Mouse (Mus musculus): ENCODE measurements around the gene Msh5.

DNA sequence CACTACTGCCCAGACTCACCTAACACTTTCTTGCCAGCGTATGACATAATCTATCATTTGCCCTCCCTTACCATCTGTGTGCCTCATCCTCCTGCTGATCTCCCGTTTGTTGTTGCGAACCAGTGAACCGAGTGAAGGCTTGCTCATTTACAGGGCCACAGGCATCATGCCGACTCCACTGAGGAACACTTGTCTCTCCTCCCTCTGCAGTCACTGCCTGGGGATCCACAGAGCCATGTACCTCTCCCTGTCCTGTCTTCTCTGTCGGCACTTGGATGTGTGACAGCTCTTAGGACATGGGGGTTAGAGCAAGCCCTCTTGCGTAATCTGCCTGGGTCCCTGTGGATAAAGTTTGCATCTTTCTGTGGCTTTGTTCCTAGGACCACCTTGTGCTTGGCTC lies 37.0 kb downstream of the Msh5 start:
- TF ChIP-seq CTCF (IDR thresholded peaks at IDR 0.05; ENCODE audit: borderline replicate concordance, control insufficient read depth, extremely low read depth, insufficient read depth, low read length, poor library complexity) (no peak), POLR2A (IDR thresholded peaks at IDR 0.05; ENCODE audit: control insufficient read depth, extremely low read depth, insufficient read depth, low read length, poor library complexity) (no peak)

Measured in thymus, adult 2 months (tissue).